Comparison of ENCODE assay signal across 20 mouse cellular contexts in genomic region chr16:45036806-45037520, GRCm38 (mm10). TPM values are rescaled to one million over a fixed set of nuclear protein-coding genes. Genes with fewer than 3 reads are reported as not detected.
DNase-seq lines count a peak whose midpoint lies in the region; ATAC-seq lines count a peak whose summit lies in the region.
"Had no signal": no experiment of that assay in that cellular context is flagged by ENCODE, and none has a peak within 500 bp of the region (broad histone marks: within the 10 kb centered on the region; RNA-seq: fewer than 3 reads in every experiment).

No protein-coding gene starts in this region.

- no peak overlapping the region for H3K9ac ChIP-seq in forebrain, embryonic 14.5 days (ENCODE audit: low read length)
- H3K9ac ChIP-seq in forebrain, embryonic 12.5 days: no peak overlapping the region
- H3K9ac ChIP-seq: liver, embryonic 12.5 days; lung, embryonic 15.5 days; midbrain, embryonic 12.5 days; stomach, embryonic 15.5 days had no signal

- H3K27ac ChIP-seq in forebrain, embryonic 14.5 days (ENCODE audit: low read depth, low read length): peak overlapping the region; percentile 15; the same call in 1 of the 2 replicates
- no peak overlapping the region for H3K27ac ChIP-seq in forebrain, embryonic 12.5 days
- H3K27ac ChIP-seq: liver, embryonic 12.5 days; lung, embryonic 15.5 days; midbrain, embryonic 12.5 days; stomach, embryonic 15.5 days had no signal

- no peaks in the 10 kb centered on the region for H3K4me1 ChIP-seq in forebrain, embryonic 14.5 days (ENCODE audit: control insufficient read depth, insufficient read depth, low read length)
- no peaks in the 10 kb centered on the region for H3K4me1 ChIP-seq in forebrain, embryonic 12.5 days
- H3K4me1 ChIP-seq: liver, embryonic 12.5 days; lung, embryonic 15.5 days; midbrain, embryonic 12.5 days; stomach, embryonic 15.5 days had no signal

- peak; percentile 76 for DNase-seq in forebrain, embryonic 14.5 days (ENCODE audit: low spot score)
- DNase-seq in right cerebral cortex, postnatal 10 days (ENCODE audit: low spot score in 2 of 2): peak; percentile 28 to 30
- no peak for DNase-seq in right cerebral cortex, adult 18-20 months
- DNase-seq in gastrocnemius, postnatal 14 days: peak; percentile 16
- no peak for DNase-seq in spleen, postnatal 36 days (ENCODE audit: low spot score in 2 of 2)
- DNase-seq in kidney, postnatal 4 days: no peak
- DNase-seq: cerebellum, postnatal 14 days; kidney, adult 8-10 months; kidney, postnatal 25 days; retina, postnatal 1 day; spleen, adult 18-20 months; thymus, adult 2 months had no signal

- H3K27me3 ChIP-seq in forebrain, embryonic 14.5 days (replicated peaks; ENCODE audit: control insufficient read depth, insufficient read depth, low read length): no peaks in the 10 kb centered on the region
- no peaks in the 10 kb centered on the region for H3K27me3 ChIP-seq in forebrain, embryonic 12.5 days
- H3K27me3 ChIP-seq: liver, embryonic 12.5 days; lung, embryonic 15.5 days; midbrain, embryonic 12.5 days; Patski; stomach, embryonic 15.5 days had no signal

- ATAC-seq in forebrain, embryonic 14.5 days: peak; percentile 86
- no peak for ATAC-seq in forebrain, embryonic 12.5 days (ENCODE audit: low FRiP score)
- ATAC-seq: activated CD4-positive, CD25-positive, alpha-beta regulatory T cell, adult 4 months; liver, embryonic 12.5 days; Patski had no signal

- H3K4me3 ChIP-seq in forebrain, embryonic 14.5 days (ENCODE audit: low read depth, low read length): no peak overlapping the region
- H3K4me3 ChIP-seq in forebrain, embryonic 12.5 days (replicated peaks): no peak overlapping the region
- H3K4me3 ChIP-seq: liver, embryonic 12.5 days; lung, embryonic 15.5 days; midbrain, embryonic 12.5 days; stomach, embryonic 15.5 days had no signal

- H3K4me2 ChIP-seq in forebrain, embryonic 14.5 days (ENCODE audit: low read length): no peak overlapping the region
- H3K4me2 ChIP-seq in forebrain, embryonic 12.5 days: no peak overlapping the region
- H3K4me2 ChIP-seq: liver, embryonic 12.5 days; lung, embryonic 15.5 days; midbrain, embryonic 12.5 days; stomach, embryonic 15.5 days had no signal

- no peaks in the 10 kb centered on the region for H3K9me3 ChIP-seq in forebrain, embryonic 14.5 days (replicated peaks; ENCODE audit: control insufficient read depth, low read length)
- H3K9me3 ChIP-seq in forebrain, embryonic 12.5 days: no peaks in the 10 kb centered on the region
- H3K9me3 ChIP-seq: liver, embryonic 12.5 days; lung, embryonic 15.5 days; midbrain, embryonic 12.5 days; stomach, embryonic 15.5 days had no signal

- no peaks in the 10 kb centered on the region for H3K36me3 ChIP-seq in forebrain, embryonic 14.5 days (ENCODE audit: control insufficient read depth, insufficient read depth, low read length)
- no peaks in the 10 kb centered on the region for H3K36me3 ChIP-seq in forebrain, embryonic 12.5 days (replicated peaks)
- H3K36me3 ChIP-seq: liver, embryonic 12.5 days; lung, embryonic 15.5 days; midbrain, embryonic 12.5 days; stomach, embryonic 15.5 days had no signal

- intact Hi-C loops in gastrocnemius, postnatal 14 days (cut with DNase I; ENCODE audit: low total_unique reads): no loop called here

- 48% methylated on average over 6 of the region's 6 CpGs for WGBS in forebrain, embryonic 14.5 days
- 79% methylated on average over 6 of the region's 6 CpGs for WGBS in forebrain, embryonic 12.5 days

RNA-seq across cellular contexts. Expression of gene Ccdc80, which starts 56.2 kb away (rescaled TPM):
- 14.1 and 22.6 TPM in 2 replicates for polyA plus RNA-seq in forebrain, embryonic 14.5 days (2014; fragmentation: Nextera tagmentation; extraction: Ambion mirVana)
- polyA plus RNA-seq in forebrain, embryonic 12.5 days (2016; fragmentation: Nextera tagmentation; extraction: Ambion mirVana): 9.8 and 10.9 TPM in 2 replicates
- total RNA-seq in gastrocnemius, postnatal 14 days (2021): 10 to 100 TPM; 67.2 to 85.5 TPM
- total RNA-seq: hematopoietic stem cell, adult 5-6 weeks had no signal

Comparison
In these comparisons a context has a peak if more than half of its experiments do, and no peak if none do; other contexts are left out.
1. DNase-seq: peak in forebrain, embryonic 14.5 days (single experiment), right cerebral cortex, postnatal 10 days (2 of 2) and gastrocnemius, postnatal 14 days (single experiment); none in right cerebral cortex, adult 18-20 months (single experiment), spleen, postnatal 36 days (0 of 2) and kidney, postnatal 4 days (0 of 2).